Mouse (Mus musculus): ENCODE data around the gene Tbcc.

- TF ChIP-seq POLR2A (IDR thresholded peaks at IDR 0.05; ENCODE audit: low read depth, low read length) = no peak
- TF ChIP-seq CTCF (conservative IDR thresholded peaks at IDR 0.05; ENCODE audit: insufficient read depth, insufficient read length, low read depth, low read length) = no peak
Measured at GRCm38 (mm10) chr17:46926192-46926591, 35.7 kb downstream of the Tbcc start.
